Mouse (Mus musculus) liver, embryonic 11.5 days (tissue): ENCODE measurements around the gene Smoc1. TPM values are rescaled to one million over a fixed set of nuclear protein-coding genes. Genes with fewer than 3 reads are reported as not detected.
A peak's percentile ranks its signal among the peaks of the same experiment; 100 is the strongest.

Source experiments
- ATAC-seq: fragments of 200-750 bp; cut with Nextera tagmentation; replicated peaks from 2 replicates; pipeline ENCODE4 v1.8.0; 2017; ENCODE audit warnings: moderate number of reproducible peaks, mild to moderate bottlenecking, moderate TSS enrichment, moderate library complexity; ENCODE audit not compliant: low FRiP score
- DNase-seq: peaks from one replicate; pipeline ENCODE4 v3.0.0-alpha.2; 2017; ENCODE audit warnings: low spot score
- H3K27ac ChIP-seq: fragments of 300-500 bp; sonication (generic); 2 replicates; pipeline ENCODE4 v1.5.1; 2014; ENCODE audit warnings: mild to moderate bottlenecking, low read depth, low read length, control low read depth
- H3K27me3 ChIP-seq: fragments of 300-500 bp; sonication (generic); replicated peaks from 2 replicates; pipeline ENCODE4 v1.6.1; 2014; ENCODE audit warnings: low read length, mixed read lengths; ENCODE audit not compliant: control insufficient read depth, insufficient read depth
- H3K36me3 ChIP-seq: fragments of 300-500 bp; sonication (generic); 2 replicates; pipeline ENCODE4 v1.6.1; 2014; ENCODE audit warnings: mild to moderate bottlenecking, low read length, moderate library complexity, mixed read lengths; ENCODE audit not compliant: control insufficient read depth, insufficient read depth
- H3K4me1 ChIP-seq: fragments of 300-500 bp; sonication (generic); replicated peaks from 2 replicates; pipeline ENCODE4 v1.6.1; 2014; ENCODE audit warnings: low read length, mixed read lengths; ENCODE audit not compliant: control insufficient read depth, insufficient read depth
- H3K4me2 ChIP-seq: fragments of 300-500 bp; sonication (generic); 2 replicates; pipeline ENCODE4 v1.6.1; 2014; ENCODE audit warnings: mild to moderate bottlenecking, control low read depth, moderate library complexity
- H3K4me3 ChIP-seq: fragments of 300-500 bp; sonication (generic); 2 replicates; pipeline ENCODE4 v1.5.1; 2014; ENCODE audit warnings: low read depth, low read length, control low read depth
- H3K9ac ChIP-seq: fragments of 300-500 bp; sonication (generic); 2 replicates; pipeline ENCODE4 v1.6.1; 2014; ENCODE audit warnings: low read depth, low read length, control low read depth
- H3K9me3 ChIP-seq: fragments of 300-500 bp; sonication (generic); 2 replicates; pipeline ENCODE4 v1.6.1; 2016; ENCODE audit warnings: low read length, inconsistent platforms, mixed read lengths; ENCODE audit not compliant: control insufficient read depth
- WGBS: fragments of 180-500 bp; shearing (Covaris S2); extraction: QIAGEN DNeasy Blood & Tissue Kit; methylation state at CpG from one replicate; pipeline ENCODE4 v1.1.7; 2014; 5-methylcytosine and 5-hydroxymethylcytosine counted together
- polyA plus RNA-seq: library from polyadenylated mRNA; unstranded; fragments of >200 nt; fragmentation: Nextera tagmentation; extraction: Ambion mirVana; gene quantifications from 2 replicates; pipeline ENCODE4 v1.2.1, GENCODE M21; 2014

Smoc1 gene
- polyA plus RNA-seq, 1 experiment from 2014 or later: 10.9 TPM

- no peak overlapping the region for H3K4me3 ChIP-seq
- no peak overlapping the region for H3K9ac ChIP-seq
- WGBS: 78% methylated on average over 1 of the region's 1 CpGs
- no peaks in the 10 kb centered on the region for H3K36me3 ChIP-seq
- no peak for ATAC-seq
- H3K4me2 ChIP-seq: no peak overlapping the region
- H3K9me3 ChIP-seq: 0 out of 2 replicates have a peak, but pooled peaks cover 2% of the 10 kb centered on the region
- H3K27me3 ChIP-seq: peaks cover 11% of the 10 kb centered on the region
- H3K4me1 ChIP-seq: no peaks in the 10 kb centered on the region
- DNase-seq: no peak
- H3K27ac ChIP-seq: no peak overlapping the region
Measured at GRCm38 (mm10) chr12:80993773-80994172, 32.8 kb upstream of the Smoc1 start.

- no peak overlapping the region for H3K4me2 ChIP-seq
- WGBS: 50% methylated on average over 4 of the region's 4 CpGs
- H3K36me3 ChIP-seq: no peaks in the 10 kb centered on the region
- no peak overlapping the region for H3K27ac ChIP-seq
- ATAC-seq: no peak
- 0 out of 2 replicates have a peak, but pooled peaks cover 2% of the 10 kb centered on the region for H3K9me3 ChIP-seq
- H3K27me3 ChIP-seq: peaks cover 18% of the 10 kb centered on the region
- no peak for DNase-seq
- no peaks in the 10 kb centered on the region for H3K4me1 ChIP-seq
- no peak overlapping the region for H3K4me3 ChIP-seq
- H3K9ac ChIP-seq: no peak overlapping the region
Measured at GRCm38 (mm10) chr12:80995326-80995725, 31.3 kb upstream of the Smoc1 start.

- no peak overlapping the region for H3K27ac ChIP-seq
- DNase-seq (no peak), ATAC-seq (no peak)
- H3K9me3 ChIP-seq: 0 out of 2 replicates have a peak, but pooled peaks cover 2% of the 10 kb centered on the region
- H3K27me3 ChIP-seq: peaks cover 18% of the 10 kb centered on the region
- no peaks in the 10 kb centered on the region for H3K4me1 ChIP-seq
- H3K9ac ChIP-seq: no peak overlapping the region
- WGBS: 71% methylated on average over 4 of the region's 4 CpGs
- no peak overlapping the region for H3K4me2 ChIP-seq
- H3K36me3 ChIP-seq: no peaks in the 10 kb centered on the region
- no peak overlapping the region for H3K4me3 ChIP-seq
Measured at GRCm38 (mm10) chr12:80997652-80998051, 29.0 kb upstream of the Smoc1 start.

- Histone ChIP-seq H3K4me1 (no peaks in the 10 kb centered on the region), H3K36me3 (no peaks in the 10 kb centered on the region), H3K27me3 (peaks cover 18% of the 10 kb centered on the region), H3K9ac (no peak overlapping the region), H3K27ac (no peak overlapping the region), H3K4me2 (peak overlapping the region; percentile 52), H3K4me3 (peak overlapping the region; percentile 14; the same call in 1 of the 2 replicates), H3K9me3 (0 out of 2 replicates have a peak, but pooled peaks cover 2% of the 10 kb centered on the region)
- no peak for DNase-seq
- ATAC-seq: no peak
- 11% methylated on average over 33 of the region's 33 CpGs for WGBS
Measured at GRCm38 (mm10) chr12:80998528-80999221, 27.9 kb upstream of the Smoc1 start.

- Histone ChIP-seq H3K4me2 (no peak overlapping the region), H3K9me3 (no peaks in the 10 kb centered on the region), H3K36me3 (no peaks in the 10 kb centered on the region), H3K4me3 (no peak overlapping the region), H3K4me1 (no peaks in the 10 kb centered on the region), H3K27me3 (peaks cover 18% of the 10 kb centered on the region), H3K9ac (no peak overlapping the region), H3K27ac (no peak overlapping the region)
- ATAC-seq (no peak), DNase-seq (no peak)
- WGBS: 67% methylated on average over 4 of the region's 4 CpGs
Measured at GRCm38 (mm10) chr12:81000924-81001323, 25.7 kb upstream of the Smoc1 start.

GRCm38 (mm10) chr12:81002841-81003635 lies 23.6 kb upstream of the Smoc1 start:
- WGBS: 56% methylated on average over 13 of the region's 13 CpGs
- no peak for DNase-seq
- no peak for ATAC-seq

GRCm38 (mm10) chr12:81009813-81010212 lies 16.8 kb upstream of the Smoc1 start:
- DNase-seq (no peak), ATAC-seq (no peak)
- Histone ChIP-seq H3K4me3 (no peak overlapping the region), H3K4me2 (no peak overlapping the region), H3K4me1 (peaks cover 7% of the 10 kb centered on the region; the same call in 1 of the 2 replicates), H3K27ac (no peak overlapping the region), H3K9ac (no peak overlapping the region), H3K36me3 (no peaks in the 10 kb centered on the region), H3K9me3 (no peaks in the 10 kb centered on the region), H3K27me3 (no peaks in the 10 kb centered on the region)
- 21% methylated on average over 3 of the region's 3 CpGs for WGBS

More at GRCm38 (mm10) chr12:81002841-81003635, 23.6 kb upstream of the Smoc1 start:
- Histone ChIP-seq H3K9me3 (no peaks in the 10 kb centered on the region), H3K36me3 (no peaks in the 10 kb centered on the region), H3K4me1 (no peaks in the 10 kb centered on the region), H3K4me3 (no peak overlapping the region), H3K4me2 (no peak overlapping the region), H3K27ac (no peak overlapping the region), H3K27me3 (peaks cover 12% of the 10 kb centered on the region; the same call in 1 of the 2 replicates), H3K9ac (no peak overlapping the region)

GRCm38 (mm10) chr12:81011994-81012393 lies 14.6 kb upstream of the Smoc1 start:
- 75% methylated on average over 2 of the region's 2 CpGs for WGBS

More at GRCm38 (mm10) chr12:81011994-81012393, 14.6 kb upstream of the Smoc1 start:
- no peak for DNase-seq
- no peak for ATAC-seq
- Histone ChIP-seq H3K4me2 (no peak overlapping the region), H3K27ac (no peak overlapping the region), H3K4me3 (no peak overlapping the region), H3K36me3 (no peaks in the 10 kb centered on the region), H3K9ac (no peak overlapping the region), H3K27me3 (no peaks in the 10 kb centered on the region), H3K9me3 (no peaks in the 10 kb centered on the region), H3K4me1 (peaks cover 7% of the 10 kb centered on the region; the same call in 1 of the 2 replicates)
